Mouse (Mus musculus) lung, embryonic 14.5 days (tissue): ENCODE results near the gene Tmem30c. TPM values are rescaled to one million over a fixed set of nuclear protein-coding genes. Genes with fewer than 3 reads are reported as not detected.
A peak's percentile ranks its signal among the peaks of the same experiment; 100 is the strongest.

Experiments
- ATAC-seq: fragments of 200-750 bp; cut with Nextera tagmentation; 2 replicates; pipeline ENCODE4 v1.8.0; 2017; ENCODE audit warnings: mild to moderate bottlenecking, moderate TSS enrichment, moderate library complexity; ENCODE audit not compliant: insufficient read depth
- DNase-seq: peaks from one replicate; pipeline ENCODE4 v3.0.0-alpha.2; 2015
- H3K27ac ChIP-seq: fragments of 300-500 bp; sonication (generic); 2 replicates; pipeline ENCODE4 v1.5.1; 2014; ENCODE audit warnings: low read depth, mild to moderate bottlenecking, moderate library complexity
- H3K27me3 ChIP-seq: fragments of 300-500 bp; sonication (generic); 2 replicates; pipeline ENCODE4 v1.6.1; 2014; ENCODE audit warnings: low read length, control low read depth; ENCODE audit not compliant: insufficient read depth
- H3K36me3 ChIP-seq: fragments of 300-500 bp; sonication (generic); 2 replicates; pipeline ENCODE4 v1.6.1; 2014; ENCODE audit warnings: control low read depth; ENCODE audit not compliant: insufficient read depth
- H3K4me1 ChIP-seq: fragments of 300-500 bp; sonication (generic); 2 replicates; pipeline ENCODE4 v1.6.1; 2014; ENCODE audit warnings: antibody characterized with exemption, control low read depth; ENCODE audit not compliant: insufficient read depth
- H3K4me2 ChIP-seq: fragments of 300-500 bp; sonication (generic); 2 replicates; pipeline ENCODE4 v1.6.1; 2014; ENCODE audit warnings: mild to moderate bottlenecking
- H3K4me3 ChIP-seq: fragments of 300-500 bp; sonication (generic); 2 replicates; pipeline ENCODE4 v1.5.1; 2014; ENCODE audit warnings: low read depth, low read length
- H3K9ac ChIP-seq: fragments of 300-500 bp; sonication (generic); 2 replicates; pipeline ENCODE4 v1.6.1; 2014
- H3K9me3 ChIP-seq: fragments of 300-500 bp; sonication (generic); 2 replicates; pipeline ENCODE4 v1.6.1; 2016; ENCODE audit warnings: low read depth, low read length, control low read depth
- CTCF ChIP-seq: IDR thresholded peaks from 2 replicates; pipeline ENCODE4 v1.5.1; 2016; ENCODE audit warnings: antibody characterized with exemption, low read depth
- WGBS: fragments of 180-500 bp; shearing (Covaris S2); extraction: QIAGEN DNeasy Blood & Tissue Kit; methylation state at CpG from one replicate; pipeline ENCODE4 v1.1.7; 2014; 5-methylcytosine and 5-hydroxymethylcytosine counted together
- polyA plus RNA-seq: library from polyadenylated mRNA; unstranded; fragments of >200 nt; fragmentation: Nextera tagmentation; extraction: Ambion mirVana; gene quantifications from 2 replicates; pipeline ENCODE4 v1.2.1, GENCODE M21; 2014

Gene Tmem30c
- polyA plus RNA-seq, 1 experiment from 2014 or later: 0.07 TPM

GRCm38 (mm10) chr16:57268058-57268841 is 24.4 kb downstream of the Tmem30c start:
- Histone ChIP-seq H3K36me3 (no peaks in the 10 kb centered on the region), H3K9ac (no peak overlapping the region), H3K27me3 (no peaks in the 10 kb centered on the region), H3K4me2 (no peak overlapping the region), H3K4me1 (no peaks in the 10 kb centered on the region; the same call in 1 of the 2 replicates), H3K27ac (no peak overlapping the region), H3K9me3 (no peaks in the 10 kb centered on the region), H3K4me3 (no peak overlapping the region)
- ATAC-seq (no peak), DNase-seq (no peak)
- no peak for TF ChIP-seq CTCF
- 80% methylated on average over 14 of the region's 14 CpGs for WGBS

GRCm38 (mm10) chr16:57267068-57267467 is 25.6 kb downstream of the Tmem30c start:
- no peak overlapping the region for H3K27ac ChIP-seq
- TF ChIP-seq CTCF: no peak
- no peaks in the 10 kb centered on the region for H3K9me3 ChIP-seq
- no peaks in the 10 kb centered on the region; the same call in 1 of the 2 replicates for H3K4me1 ChIP-seq
- no peaks in the 10 kb centered on the region for H3K36me3 ChIP-seq
- no peak overlapping the region for H3K9ac ChIP-seq
- H3K27me3 ChIP-seq: no peaks in the 10 kb centered on the region
- DNase-seq: peak; percentile 73
- H3K4me3 ChIP-seq: no peak overlapping the region
- peak; percentile 60; the same call in 1 of the 2 replicates for ATAC-seq
- no peak overlapping the region for H3K4me2 ChIP-seq
- WGBS: 4% methylated on average over 1 of the region's 1 CpGs

- no peaks in the 10 kb centered on the region for H3K9me3 ChIP-seq
- H3K9ac ChIP-seq: no peak overlapping the region
- no peak overlapping the region for H3K27ac ChIP-seq
- 77% methylated on average over 10 of the region's 10 CpGs for WGBS
- no peak for DNase-seq
- TF ChIP-seq CTCF: no peak
- H3K4me1 ChIP-seq: no peaks in the 10 kb centered on the region
- no peak overlapping the region for H3K4me3 ChIP-seq
- ATAC-seq: no peak
- H3K36me3 ChIP-seq: no peaks in the 10 kb centered on the region
- H3K27me3 ChIP-seq: no peaks in the 10 kb centered on the region
- H3K4me2 ChIP-seq: no peak overlapping the region
These were observed 32.5 kb downstream of the Tmem30c start for GRCm38 (mm10) chr16:57260152-57260551.

- DNase-seq (no peak), ATAC-seq (no peak)
- Histone ChIP-seq H3K4me3 (no peak overlapping the region), H3K27me3 (no peaks in the 10 kb centered on the region), H3K27ac (no peak overlapping the region), H3K9me3 (no peaks in the 10 kb centered on the region), H3K36me3 (no peaks in the 10 kb centered on the region), H3K9ac (no peak overlapping the region), H3K4me1 (no peaks in the 10 kb centered on the region), H3K4me2 (no peak overlapping the region)
- TF ChIP-seq CTCF: no peak
- WGBS: 83% methylated on average over 13 of the region's 13 CpGs
These were observed 33.1 kb downstream of the Tmem30c start for GRCm38 (mm10) chr16:57259356-57260083.

- WGBS: 21% methylated on average over 7 of the region's 7 CpGs
- DNase-seq (peak; percentile 77), ATAC-seq (peak; percentile 62; the same call in 1 of the 2 replicates)
These were observed 40.9 kb downstream of the Tmem30c start for GRCm38 (mm10) chr16:57251589-57252421.

GRCm38 (mm10) chr16:57250991-57251390 is 41.7 kb downstream of the Tmem30c start:
- Histone ChIP-seq H3K4me3 (no peak overlapping the region), H3K4me1 (peaks cover 5% of the 10 kb centered on the region), H3K9ac (no peak overlapping the region), H3K4me2 (no peak overlapping the region), H3K27ac (no peak overlapping the region), H3K27me3 (no peaks in the 10 kb centered on the region), H3K36me3 (no peaks in the 10 kb centered on the region), H3K9me3 (no peaks in the 10 kb centered on the region; the same call in 1 of the 2 replicates)
- TF ChIP-seq CTCF: no peak
- DNase-seq: no peak
- 91% methylated on average over 4 of the region's 4 CpGs for WGBS
- ATAC-seq: no peak

More at GRCm38 (mm10) chr16:57251589-57252421, 40.9 kb downstream of the Tmem30c start:
- Histone ChIP-seq H3K9me3 (no peaks in the 10 kb centered on the region; the same call in 1 of the 2 replicates), H3K36me3 (no peaks in the 10 kb centered on the region), H3K27ac (peak overlapping the region; percentile 67), H3K4me3 (no peak overlapping the region), H3K9ac (no peak overlapping the region), H3K4me1 (peaks cover 5% of the 10 kb centered on the region), H3K4me2 (no peak overlapping the region), H3K27me3 (no peaks in the 10 kb centered on the region)
- TF ChIP-seq CTCF: no peak
